Mouse (Mus musculus) E14TG2a.4 (cell line): ENCODE data around the gene Mphosph8.

Source experiments
- H3K27me3 ChIP-seq: 2 replicates; pipeline ENCODE4 v1.6.1; 2014; ENCODE audit warnings: low read length, control low read depth; ENCODE audit not compliant: insufficient read depth
- H3K36me3 ChIP-seq: 2 replicates; pipeline ENCODE4 v1.6.1; 2014; ENCODE audit warnings: low read length, control low read depth; ENCODE audit not compliant: insufficient read depth
- H3K4me1 ChIP-seq: replicated peaks from 2 replicates; pipeline ENCODE4 v1.6.1; 2014; ENCODE audit warnings: low read depth, low read length, control low read depth
- H3K4me3 ChIP-seq: replicated peaks from 2 replicates; pipeline ENCODE4 v1.5.1; 2014; ENCODE audit warnings: mild to moderate bottlenecking, low read length
- H3K9me3 ChIP-seq: 2 replicates; pipeline ENCODE4 v1.6.1; 2014; ENCODE audit warnings: low read length, control low read depth
- CTCF ChIP-seq: conservative IDR thresholded peaks from 2 replicates; pipeline ENCODE4 v1.5.1; 2014; ENCODE audit warnings: low read length
- NANOG ChIP-seq: IDR thresholded peaks from 2 replicates; pipeline ENCODE4 v1.6.1; 2014; ENCODE audit warnings: borderline replicate concordance, low read length, mixed read lengths
- POU5F1 ChIP-seq: IDR thresholded peaks from 2 replicates; pipeline ENCODE4 v1.6.1; 2014; ENCODE audit warnings: low read length, borderline replicate concordance

The Mphosph8 gene

GRCm38 (mm10) chr14:56666909-56667308 is 1.1 kb upstream of the Mphosph8 start:
- TF ChIP-seq CTCF (no peak), NANOG (no peak), POU5F1 (no peak)
- Histone ChIP-seq H3K4me1 (peaks cover 39% of the 10 kb centered on the region), H3K9me3 (no peaks in the 10 kb centered on the region), H3K36me3 (peaks cover 18% of the 10 kb centered on the region), H3K4me3 (peak overlapping the region; percentile 100), H3K27me3 (no peaks in the 10 kb centered on the region)

- Histone ChIP-seq H3K36me3 (peaks cover 41% of the 10 kb centered on the region), H3K4me3 (peak overlapping the region; percentile 100), H3K27me3 (no peaks in the 10 kb centered on the region), H3K9me3 (no peaks in the 10 kb centered on the region), H3K4me1 (peaks cover 39% of the 10 kb centered on the region)
- TF ChIP-seq NANOG = no peak
- no peak for TF ChIP-seq CTCF
- no peak for TF ChIP-seq POU5F1
Observed at GRCm38 (mm10) chr14:56669046-56669620, 1.1 kb downstream of the Mphosph8 start.

GRCm38 (mm10) chr14:56685426-56685825 is 17.4 kb downstream of the Mphosph8 start:
- peaks cover 17% of the 10 kb centered on the region for H3K4me1 ChIP-seq
- H3K27me3 ChIP-seq = no peaks in the 10 kb centered on the region
- H3K36me3 ChIP-seq = peaks cover 100% of the 10 kb centered on the region
- H3K4me3 ChIP-seq = no peak overlapping the region
- no peaks in the 10 kb centered on the region for H3K9me3 ChIP-seq
- no peak for TF ChIP-seq POU5F1
- TF ChIP-seq CTCF = no peak
- no peak for TF ChIP-seq NANOG

GRCm38 (mm10) chr14:56689116-56689515 is 21.1 kb downstream of the Mphosph8 start:
- H3K36me3 ChIP-seq = peaks cover 100% of the 10 kb centered on the region
- H3K4me3 ChIP-seq = no peak overlapping the region
- H3K27me3 ChIP-seq = no peaks in the 10 kb centered on the region
- peaks cover 15% of the 10 kb centered on the region for H3K4me1 ChIP-seq
- no peaks in the 10 kb centered on the region for H3K9me3 ChIP-seq
- no peak for TF ChIP-seq POU5F1
- no peak for TF ChIP-seq NANOG
- TF ChIP-seq CTCF = no peak

GRCm38 (mm10) chr14:56689766-56690165 is 21.7 kb downstream of the Mphosph8 start:
- TF ChIP-seq NANOG (no peak), CTCF (no peak), POU5F1 (no peak)
- Histone ChIP-seq H3K9me3 (no peaks in the 10 kb centered on the region), H3K27me3 (no peaks in the 10 kb centered on the region), H3K4me3 (no peak overlapping the region), H3K4me1 (peaks cover 15% of the 10 kb centered on the region), H3K36me3 (peaks cover 100% of the 10 kb centered on the region)

- no peak overlapping the region for H3K4me3 ChIP-seq
- no peaks in the 10 kb centered on the region for H3K27me3 ChIP-seq
- H3K4me1 ChIP-seq = peaks cover 8% of the 10 kb centered on the region
- no peaks in the 10 kb centered on the region for H3K9me3 ChIP-seq
- peaks cover 99% of the 10 kb centered on the region for H3K36me3 ChIP-seq
- TF ChIP-seq POU5F1 = no peak
- no peak for TF ChIP-seq CTCF
- TF ChIP-seq NANOG = no peak
Observed at GRCm38 (mm10) chr14:56695495-56695894, 27.4 kb downstream of the Mphosph8 start.

- Histone ChIP-seq H3K27me3 (no peaks in the 10 kb centered on the region), H3K4me1 (peaks cover 11% of the 10 kb centered on the region), H3K9me3 (no peaks in the 10 kb centered on the region), H3K4me3 (no peak overlapping the region), H3K36me3 (peaks cover 83% of the 10 kb centered on the region)
- TF ChIP-seq CTCF (no peak), POU5F1 (no peak), NANOG (no peak)
Observed at GRCm38 (mm10) chr14:56697836-56698235, 29.8 kb downstream of the Mphosph8 start.

- TF ChIP-seq NANOG (no peak), POU5F1 (no peak), CTCF (no peak)
- Histone ChIP-seq H3K4me3 (no peak overlapping the region), H3K36me3 (peaks cover 57% of the 10 kb centered on the region), H3K27me3 (no peaks in the 10 kb centered on the region), H3K4me1 (peaks cover 22% of the 10 kb centered on the region), H3K9me3 (no peaks in the 10 kb centered on the region)
Observed at GRCm38 (mm10) chr14:56702644-56703043, 34.6 kb downstream of the Mphosph8 start.

- Histone ChIP-seq H3K36me3 (peaks cover 37% of the 10 kb centered on the region), H3K27me3 (no peaks in the 10 kb centered on the region), H3K9me3 (no peaks in the 10 kb centered on the region), H3K4me3 (no peak overlapping the region), H3K4me1 (peaks cover 12% of the 10 kb centered on the region)
- no peak for TF ChIP-seq NANOG
- TF ChIP-seq POU5F1 = no peak
- TF ChIP-seq CTCF = no peak
Observed at GRCm38 (mm10) chr14:56705687-56706086, 37.6 kb downstream of the Mphosph8 start.
